Mouse (Mus musculus): ENCODE data around the gene Col15a1.

Col15a1 gene

GRCm38 (mm10) chr4:47351386-47352049 lies 143.6 kb downstream of the Col15a1 start:
- DNase-seq (ENCODE audit: low spot score in 2 of 2) = peak; percentile 81 to 86

GRCm38 (mm10) chr4:47352061-47352661 lies 144.2 kb downstream of the Col15a1 start:
- DNase-seq (ENCODE audit: low spot score in 2 of 2) = peak; percentile 58

- DNase-seq (ENCODE audit: low spot score in 2 of 2) = peak; percentile 99
Measured at GRCm38 (mm10) chr4:47352803-47353388, 144.9 kb downstream of the Col15a1 start, which contains the start of gene Tgfbr1. Tgfbr1 (plus strand) TSS chr4:47353222.

GRCm38 (mm10) chr4:47353416-47354111 lies 145.6 kb downstream of the Col15a1 start:
- peak; percentile 43 to 44 for DNase-seq (ENCODE audit: low spot score in 2 of 2)

GRCm38 (mm10) chr4:47354304-47354703 lies 146.3 kb downstream of the Col15a1 start:
- DNase-seq (ENCODE audit: low spot score in 2 of 2) = no peak

- no peak for DNase-seq (ENCODE audit: low spot score in 2 of 2)
Measured at GRCm38 (mm10) chr4:47362662-47363061, 154.7 kb downstream of the Col15a1 start.

Data from thymus, postnatal 10 days (tissue).